Mouse (Mus musculus) inflammation-experienced regulatory T-cells, adult 6 months (primary cell): Measurements from ENCODE around the gene Mast4. TPM values are rescaled to one million over a fixed set of nuclear protein-coding genes. Genes with fewer than 3 reads are reported as not detected.

Experiments used
- ATAC-seq: one replicate; pipeline ENCODE4 v1.8.0; 2017
- polyA plus RNA-seq, 3 experiments: library from polyadenylated mRNA; unstranded; fragments of 100-300 nt; shearing (Covaris generic); gene quantifications; one replicate each; pipeline ENCODE4 v1.2.1; 2017

Mast4 gene
- polyA plus RNA-seq, 3 experiments from 2014 or later: 9.4 to 30.8 (median 16.1) TPM

- ATAC-seq: no peak
Observed at GRCm38 (mm10) chr13:102963471-102963870, 370.8 kb downstream of the Mast4 start.

- no peak for ATAC-seq
Observed at GRCm38 (mm10) chr13:102958273-102959270, 375.7 kb downstream of the Mast4 start.

GRCm38 (mm10) chr13:102957508-102958272 is 376.6 kb downstream of the Mast4 start:
- no peak for ATAC-seq

GRCm38 (mm10) chr13:102955506-102955905 is 378.8 kb downstream of the Mast4 start:
- ATAC-seq: no peak

- no peak for ATAC-seq
Observed at GRCm38 (mm10) chr13:102949756-102950155, 384.5 kb downstream of the Mast4 start.

- ATAC-seq: no peak
Observed at GRCm38 (mm10) chr13:102948966-102949365, 385.3 kb downstream of the Mast4 start.

GRCm38 (mm10) chr13:102947546-102947945 is 386.8 kb downstream of the Mast4 start:
- no peak for ATAC-seq

GRCm38 (mm10) chr13:102946024-102946821 is 388.1 kb downstream of the Mast4 start:
- ATAC-seq: no peak

- ATAC-seq: no peak
Observed at GRCm38 (mm10) chr13:102945450-102945849, 388.8 kb downstream of the Mast4 start.

GRCm38 (mm10) chr13:102944516-102944915 is 389.8 kb downstream of the Mast4 start:
- ATAC-seq: no peak

GRCm38 (mm10) chr13:102942557-102942956 is 391.7 kb downstream of the Mast4 start:
- no peak for ATAC-seq

- no peak for ATAC-seq
Observed at GRCm38 (mm10) chr13:102940476-102940875, 393.8 kb downstream of the Mast4 start.

- no peak for ATAC-seq
Observed at GRCm38 (mm10) chr13:102936233-102936632, 398.1 kb downstream of the Mast4 start.

- ATAC-seq: no peak
Observed at GRCm38 (mm10) chr13:102935788-102936187, 398.5 kb downstream of the Mast4 start.

GRCm38 (mm10) chr13:102933702-102934101 is 400.6 kb downstream of the Mast4 start:
- no peak for ATAC-seq

GRCm38 (mm10) chr13:102932434-102932833 is 401.9 kb downstream of the Mast4 start:
- no peak for ATAC-seq

GRCm38 (mm10) chr13:102931951-102932350 is 402.3 kb downstream of the Mast4 start:
- ATAC-seq: no peak

- ATAC-seq: no peak
Observed at GRCm38 (mm10) chr13:102925844-102926598, 408.3 kb downstream of the Mast4 start.

- ATAC-seq: no peak
Observed at GRCm38 (mm10) chr13:102919741-102920140, 414.6 kb downstream of the Mast4 start.

GRCm38 (mm10) chr13:102918616-102919015 is 415.7 kb downstream of the Mast4 start:
- ATAC-seq: no peak

GRCm38 (mm10) chr13:102915341-102915740 is 419.0 kb downstream of the Mast4 start:
- no peak for ATAC-seq

- ATAC-seq: no peak
Observed at GRCm38 (mm10) chr13:102914800-102915199, 419.5 kb downstream of the Mast4 start.
